9 mouse cellular contexts compared by ENCODE assay signal in genomic region chr15:77933222-77933621, GRCm38 (mm10). TPM values are rescaled to one million over a fixed set of nuclear protein-coding genes. Genes with fewer than 3 reads are reported as not detected.
DNase-seq lines count a peak whose midpoint lies in the region; ATAC-seq and TF ChIP-seq lines count a peak whose summit lies in the region.
"Had no signal": no experiment of that assay in that cellular context is flagged by ENCODE, and none has a peak within 500 bp of the region (broad histone marks: within the 10 kb centered on the region; RNA-seq: fewer than 3 reads in every experiment).

No protein-coding gene starts in this region.

- H3K36me3 ChIP-seq in intestine, postnatal 0 days (ENCODE audit: control insufficient read depth, insufficient read depth), result no peaks in the 10 kb centered on the region
- H3K36me3 ChIP-seq in intestine, embryonic 16.5 days (ENCODE audit: control insufficient read depth, insufficient read depth, low read length), result no peaks in the 10 kb centered on the region
- no peaks in the 10 kb centered on the region for H3K36me3 ChIP-seq in midbrain, embryonic 16.5 days (ENCODE audit: control insufficient read depth, insufficient read depth, low read length)
- no peaks in the 10 kb centered on the region for H3K36me3 ChIP-seq in midbrain, embryonic 15.5 days (replicated peaks)
- H3K36me3 ChIP-seq: G1E had no signal

- H3K4me3 ChIP-seq in intestine, postnatal 0 days (ENCODE audit: low read depth, low read length), result no peak overlapping the region
- H3K4me3 ChIP-seq in intestine, embryonic 16.5 days (ENCODE audit: low read length), result no peak overlapping the region
- no peak overlapping the region for H3K4me3 ChIP-seq in midbrain, embryonic 16.5 days (ENCODE audit: low read depth, low read length)
- no peak overlapping the region for H3K4me3 ChIP-seq in midbrain, embryonic 15.5 days

- H3K4me2 ChIP-seq in intestine, postnatal 0 days (replicated peaks; ENCODE audit: low read depth), result peak overlapping the region; percentile 35; the same call in 1 of the 2 replicates
- no peak overlapping the region for H3K4me2 ChIP-seq in intestine, embryonic 16.5 days (ENCODE audit: low read depth, low read length)
- no peak overlapping the region; the same call in 1 of the 2 replicates for H3K4me2 ChIP-seq in midbrain, embryonic 16.5 days (ENCODE audit: low read length)
- no peak overlapping the region for H3K4me2 ChIP-seq in midbrain, embryonic 15.5 days

- ATAC-seq in cerebellum, adult (ENCODE audit: insufficient number of reproducible peaks, low FRiP score, low TSS enrichment), result no peak
- no peak for ATAC-seq in intestine, postnatal 0 days
- no peak for ATAC-seq in intestine, embryonic 16.5 days
- ATAC-seq in midbrain, embryonic 16.5 days, result no peak
- no peak for ATAC-seq in midbrain, embryonic 15.5 days (replicated peaks)
- ATAC-seq in erythroblast, adult 5-6 weeks (replicated peaks; ENCODE audit: low FRiP score, poor library complexity, severe bottlenecking), result no peak

- H3K9me3 ChIP-seq in intestine, postnatal 0 days (ENCODE audit: control insufficient read depth), result no peaks in the 10 kb centered on the region
- H3K9me3 ChIP-seq in intestine, embryonic 16.5 days (ENCODE audit: control insufficient read depth, low read length), result no peaks in the 10 kb centered on the region
- no peaks in the 10 kb centered on the region for H3K9me3 ChIP-seq in midbrain, embryonic 16.5 days (replicated peaks; ENCODE audit: control insufficient read depth, low read length, poor library complexity, severe bottlenecking)
- H3K9me3 ChIP-seq in midbrain, embryonic 15.5 days, result no peaks in the 10 kb centered on the region
- H3K9me3 ChIP-seq: G1E had no signal

- H3K4me1 ChIP-seq in intestine, postnatal 0 days (replicated peaks; ENCODE audit: control insufficient read depth, insufficient read depth, low read length), result no peaks in the 10 kb centered on the region
- H3K4me1 ChIP-seq in intestine, embryonic 16.5 days (ENCODE audit: control insufficient read depth, insufficient read depth, low read length), result peaks cover 7% of the 10 kb centered on the region
- H3K4me1 ChIP-seq in midbrain, embryonic 16.5 days (ENCODE audit: control insufficient read depth, insufficient read depth, low read length), result peaks cover 14% of the 10 kb centered on the region
- H3K4me1 ChIP-seq in midbrain, embryonic 15.5 days, result peaks cover 16% of the 10 kb centered on the region

- no peak overlapping the region for H3K27ac ChIP-seq in intestine, postnatal 0 days (ENCODE audit: low read depth, low read length)
- H3K27ac ChIP-seq in intestine, embryonic 16.5 days (ENCODE audit: low read length), result no peak overlapping the region
- no peak overlapping the region for H3K27ac ChIP-seq in midbrain, embryonic 16.5 days (ENCODE audit: low read length)
- H3K27ac ChIP-seq in midbrain, embryonic 15.5 days, result no peak overlapping the region

- no peak overlapping the region for H3K9ac ChIP-seq in intestine, postnatal 0 days (ENCODE audit: low read depth, low read length)
- H3K9ac ChIP-seq in intestine, embryonic 16.5 days (ENCODE audit: low read depth, low read length), result no peak overlapping the region
- peak overlapping the region; percentile 56; the same call in 1 of the 2 replicates for H3K9ac ChIP-seq in midbrain, embryonic 16.5 days (ENCODE audit: low read depth, low read length)
- no peak overlapping the region for H3K9ac ChIP-seq in midbrain, embryonic 15.5 days

- peak; percentile 55 to 60 for DNase-seq in cerebellum, postnatal 14 days
- no peak for DNase-seq in layer of hippocampus, adult 9-10 months (ENCODE audit: low spot score)

- no peaks in the 10 kb centered on the region; the same call in 1 of the 2 replicates for H3K27me3 ChIP-seq in intestine, postnatal 0 days (replicated peaks; ENCODE audit: control insufficient read depth, insufficient read depth, low read length)
- no peaks in the 10 kb centered on the region for H3K27me3 ChIP-seq in intestine, embryonic 16.5 days (replicated peaks; ENCODE audit: control insufficient read depth, insufficient read depth, low read length)
- H3K27me3 ChIP-seq in midbrain, embryonic 16.5 days (ENCODE audit: control insufficient read depth, insufficient read depth, low read depth, low read length), result no peaks in the 10 kb centered on the region
- no peaks in the 10 kb centered on the region for H3K27me3 ChIP-seq in midbrain, embryonic 15.5 days (replicated peaks)

- no peak for TF ChIP-seq CTCF in intestine, postnatal 0 days (IDR thresholded peaks at IDR 0.05; ENCODE audit: low read depth)

- WGBS in intestine, postnatal 0 days, result 55% methylated on average over 3 of the region's 3 CpGs
- 62% methylated on average over 3 of the region's 3 CpGs for WGBS in intestine, embryonic 16.5 days
- WGBS in midbrain, embryonic 16.5 days, result 73% methylated on average over 3 of the region's 3 CpGs
- WGBS in midbrain, embryonic 15.5 days, result 73% methylated on average over 3 of the region's 3 CpGs

RNA-seq across cellular contexts. Expression of gene Txn2, which starts 4.4 kb away (rescaled TPM):
- polyA plus RNA-seq in intestine, postnatal 0 days (2015; fragmentation: Nextera tagmentation; extraction: Ambion mirVana), result 165 and 173 TPM in 2 replicates
- polyA plus RNA-seq in intestine, embryonic 16.5 days (2015; fragmentation: Nextera tagmentation; extraction: Ambion mirVana), result 357 and 388 TPM in 2 replicates
- 187 and 190 TPM in 2 replicates for polyA plus RNA-seq in midbrain, embryonic 16.5 days (2015; fragmentation: Nextera tagmentation; extraction: Ambion mirVana)
- 203 and 229 TPM in 2 replicates for polyA plus RNA-seq in midbrain, embryonic 15.5 days (2015; fragmentation: Nextera tagmentation; extraction: Ambion mirVana)
- 63.7 and 67.4 TPM in 2 replicates for total RNA-seq in erythroblast, adult 5-6 weeks (2015; ENCODE audit: low replicate concordance)
- total RNA-seq in erythroblast, adult 5-6 weeks (2017; ENCODE audit: low replicate concordance), result 16.9 and 29.4 TPM in 2 replicates

RNA-seq across cellular contexts. Expression of gene Foxred2, which starts 23.3 kb away (rescaled TPM):
- 0.33 and 0.46 TPM in 2 replicates for polyA plus RNA-seq in intestine, postnatal 0 days (2015; fragmentation: Nextera tagmentation; extraction: Ambion mirVana)
- polyA plus RNA-seq in intestine, embryonic 16.5 days (2015; fragmentation: Nextera tagmentation; extraction: Ambion mirVana), result 1.8 and 2.0 TPM in 2 replicates
- polyA plus RNA-seq in midbrain, embryonic 16.5 days (2015; fragmentation: Nextera tagmentation; extraction: Ambion mirVana), result 9.2 and 11.0 TPM in 2 replicates
- 10.3 and 11.8 TPM in 2 replicates for polyA plus RNA-seq in midbrain, embryonic 15.5 days (2015; fragmentation: Nextera tagmentation; extraction: Ambion mirVana)
- total RNA-seq in erythroblast, adult 5-6 weeks (2015; ENCODE audit: low replicate concordance), result 2.1 and 5.9 TPM in 2 replicates
- 2.5 and 4.7 TPM in 2 replicates for total RNA-seq in erythroblast, adult 5-6 weeks (2017; ENCODE audit: low replicate concordance)

RNA-seq across cellular contexts. Expression of gene Eif3d, which starts 37.4 kb away (rescaled TPM):
- 59.5 and 67.4 TPM in 2 replicates for polyA plus RNA-seq in intestine, postnatal 0 days (2015; fragmentation: Nextera tagmentation; extraction: Ambion mirVana)
- 166 and 186 TPM in 2 replicates for polyA plus RNA-seq in intestine, embryonic 16.5 days (2015; fragmentation: Nextera tagmentation; extraction: Ambion mirVana)
- polyA plus RNA-seq in midbrain, embryonic 16.5 days (2015; fragmentation: Nextera tagmentation; extraction: Ambion mirVana), result 164 and 166 TPM in 2 replicates
- 162 and 180 TPM in 2 replicates for polyA plus RNA-seq in midbrain, embryonic 15.5 days (2015; fragmentation: Nextera tagmentation; extraction: Ambion mirVana)
- 41.5 and 85.3 TPM in 2 replicates for total RNA-seq in erythroblast, adult 5-6 weeks (2015; ENCODE audit: low replicate concordance)
- 47.5 and 50.3 TPM in 2 replicates for total RNA-seq in erythroblast, adult 5-6 weeks (2017; ENCODE audit: low replicate concordance)
